Comparison of ENCODE assay signal across 8 mouse cellular contexts in the genomic region with DNA sequence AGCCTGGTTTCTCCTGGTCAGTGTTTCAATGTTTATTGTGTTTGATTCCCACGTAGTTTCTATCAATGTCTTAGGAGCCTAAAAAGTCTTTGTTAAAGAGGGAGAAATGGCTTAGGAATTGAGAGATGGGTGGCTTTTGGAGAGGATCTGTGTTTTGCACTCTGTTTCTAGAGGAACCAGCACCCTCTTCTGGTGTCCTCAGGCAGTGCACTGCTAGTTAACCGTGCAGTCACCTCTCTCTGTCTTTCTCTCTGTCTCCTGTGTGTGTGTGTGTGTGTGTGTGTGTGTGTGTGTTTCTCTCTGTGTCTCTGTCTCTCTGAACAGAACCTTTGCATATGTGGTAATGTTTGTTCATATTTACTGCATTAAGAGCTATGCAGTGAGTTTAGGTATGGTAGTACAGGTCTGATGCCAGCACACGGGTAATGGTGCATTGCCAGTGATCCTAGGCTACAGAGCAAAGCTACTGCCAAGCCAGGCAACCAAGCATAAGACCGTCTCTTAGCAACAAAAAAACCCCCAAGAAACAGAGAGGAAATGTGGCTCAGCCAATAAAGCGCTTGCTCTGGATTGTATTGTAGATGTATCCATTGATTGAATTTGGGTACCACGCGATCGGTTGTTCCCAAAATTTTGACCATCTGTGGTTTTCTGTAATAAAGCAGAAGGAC.
DNase-seq lines count a peak whose midpoint lies in the region; ATAC-seq and TF ChIP-seq lines count a peak whose summit lies in the region.

No protein-coding gene starts in this region.

- no peaks in the 10 kb centered on the region for H3K27me3 ChIP-seq in intestine, postnatal 0 days (replicated peaks; ENCODE audit: control insufficient read depth, insufficient read depth, low read length)
- H3K27me3 ChIP-seq in intestine, embryonic 16.5 days (replicated peaks; ENCODE audit: control insufficient read depth, insufficient read depth, low read length), result no peaks in the 10 kb centered on the region
- no peaks in the 10 kb centered on the region for H3K27me3 ChIP-seq in ES-Bruce4 (ENCODE audit: control insufficient read depth, insufficient read depth, low read length, poor library complexity, severe bottlenecking)
- no peaks in the 10 kb centered on the region for H3K27me3 ChIP-seq in hindbrain, embryonic 15.5 days
- H3K27me3 ChIP-seq in heart, embryonic 12.5 days (replicated peaks), result no peaks in the 10 kb centered on the region

- ATAC-seq in intestine, postnatal 0 days, result no peak
- no peak; the same call in 1 of the 2 replicates for ATAC-seq in intestine, embryonic 16.5 days
- peak; percentile 64 for ATAC-seq in hindbrain, embryonic 15.5 days (ENCODE audit: low FRiP score, low read depth)
- ATAC-seq in megakaryocyte-erythroid progenitor cell, adult 5-6 weeks (replicated peaks; ENCODE audit: low FRiP score, low TSS enrichment, poor library complexity, severe bottlenecking), result peak; percentile 65; the same call in 1 of the 2 replicates
- ATAC-seq in heart, embryonic 12.5 days (ENCODE audit: insufficient number of reproducible peaks, low FRiP score), result no peak

- no peak overlapping the region for H3K4me2 ChIP-seq in intestine, postnatal 0 days (replicated peaks; ENCODE audit: low read depth)
- H3K4me2 ChIP-seq in intestine, embryonic 16.5 days (ENCODE audit: low read depth, low read length), result no peak overlapping the region
- H3K4me2 ChIP-seq in hindbrain, embryonic 15.5 days, result no peak overlapping the region
- H3K4me2 ChIP-seq in heart, embryonic 12.5 days, result no peak overlapping the region

- H3K27ac ChIP-seq in intestine, postnatal 0 days (ENCODE audit: low read depth, low read length), result no peak overlapping the region
- no peak overlapping the region for H3K27ac ChIP-seq in intestine, embryonic 16.5 days (ENCODE audit: low read length)
- H3K27ac ChIP-seq in ES-Bruce4 (ENCODE audit: insufficient read depth, low read length), result no peak overlapping the region
- H3K27ac ChIP-seq in hindbrain, embryonic 15.5 days (replicated peaks), result no peak overlapping the region
- H3K27ac ChIP-seq in heart, embryonic 12.5 days (ENCODE audit: poor library complexity, severe bottlenecking), result no peak overlapping the region

- H3K4me1 ChIP-seq in intestine, postnatal 0 days (replicated peaks; ENCODE audit: control insufficient read depth, insufficient read depth, low read length), result no peaks in the 10 kb centered on the region
- H3K4me1 ChIP-seq in intestine, embryonic 16.5 days (ENCODE audit: control insufficient read depth, insufficient read depth, low read length), result no peaks in the 10 kb centered on the region
- H3K4me1 ChIP-seq in ES-Bruce4 (ENCODE audit: control insufficient read depth, insufficient read depth, low read length), result peaks cover 6% of the 10 kb centered on the region
- H3K4me1 ChIP-seq in hindbrain, embryonic 15.5 days (replicated peaks), result 0 out of 2 replicates have a peak, but pooled peaks cover 4% of the 10 kb centered on the region
- H3K4me1 ChIP-seq in heart, embryonic 12.5 days (replicated peaks), result no peaks in the 10 kb centered on the region

- TF ChIP-seq POLR2A in ES-Bruce4 (IDR thresholded peaks at IDR 0.05; ENCODE audit: insufficient read depth, low read length), result no peak
- no peak for TF ChIP-seq POLR2A in brain, embryonic 14.5 days (IDR thresholded peaks at IDR 0.05; ENCODE audit: borderline replicate concordance, extremely low read depth, insufficient read depth, insufficient read length, poor library complexity, severe bottlenecking)

- peak; percentile 72 for DNase-seq in brain, embryonic 14.5 days (ENCODE audit: low read depth)
- DNase-seq in ovary, adult 18-20 months (ENCODE audit: low spot score), result no peak

- WGBS in intestine, postnatal 0 days, result 85% methylated on average over 8 of the region's 8 CpGs
- WGBS in intestine, embryonic 16.5 days, result 77% methylated on average over 8 of the region's 8 CpGs
- WGBS in hindbrain, embryonic 15.5 days, result 68% methylated on average over 8 of the region's 8 CpGs
- WGBS in heart, embryonic 12.5 days, result 81% methylated on average over 8 of the region's 8 CpGs

- peaks cover 37% of the 10 kb centered on the region for H3K36me3 ChIP-seq in intestine, postnatal 0 days (ENCODE audit: control insufficient read depth, insufficient read depth)
- peaks cover 9% of the 10 kb centered on the region; the same call in 1 of the 2 replicates for H3K36me3 ChIP-seq in intestine, embryonic 16.5 days (ENCODE audit: control insufficient read depth, insufficient read depth, low read length)
- H3K36me3 ChIP-seq in ES-Bruce4 (ENCODE audit: control insufficient read depth, insufficient read depth, low read length, poor library complexity, severe bottlenecking), result peaks cover 7% of the 10 kb centered on the region
- no peaks in the 10 kb centered on the region for H3K36me3 ChIP-seq in hindbrain, embryonic 15.5 days
- no peaks in the 10 kb centered on the region; the same call in 1 of the 2 replicates for H3K36me3 ChIP-seq in heart, embryonic 12.5 days

- peak; percentile 77 for TF ChIP-seq CTCF in intestine, postnatal 0 days (IDR thresholded peaks at IDR 0.05; ENCODE audit: low read depth)
- peak; percentile 52 for TF ChIP-seq CTCF in ES-Bruce4 (IDR thresholded peaks at IDR 0.05; ENCODE audit: low read depth, low read length)
- peak; percentile 75; the same call in 1 of the 2 replicates for TF ChIP-seq CTCF in brain, embryonic 14.5 days (IDR thresholded peaks at IDR 0.05; ENCODE audit: borderline replicate concordance, extremely low read depth, insufficient read depth, insufficient read length)

- no peaks in the 10 kb centered on the region for H3K9me3 ChIP-seq in intestine, postnatal 0 days (ENCODE audit: control insufficient read depth)
- H3K9me3 ChIP-seq in intestine, embryonic 16.5 days (ENCODE audit: control insufficient read depth, low read length), result no peaks in the 10 kb centered on the region
- H3K9me3 ChIP-seq in ES-Bruce4 (replicated peaks; ENCODE audit: control insufficient read depth, insufficient read depth, low read length, poor library complexity, severe bottlenecking), result no peaks in the 10 kb centered on the region
- H3K9me3 ChIP-seq in hindbrain, embryonic 15.5 days, result no peaks in the 10 kb centered on the region
- no peaks in the 10 kb centered on the region for H3K9me3 ChIP-seq in heart, embryonic 12.5 days (replicated peaks)

- no peak overlapping the region for H3K9ac ChIP-seq in intestine, postnatal 0 days (ENCODE audit: low read depth, low read length)
- H3K9ac ChIP-seq in intestine, embryonic 16.5 days (ENCODE audit: low read depth, low read length), result no peak overlapping the region
- no peak overlapping the region for H3K9ac ChIP-seq in ES-Bruce4 (ENCODE audit: low read depth, poor library complexity, severe bottlenecking)
- H3K9ac ChIP-seq in hindbrain, embryonic 15.5 days, result no peak overlapping the region
- H3K9ac ChIP-seq in heart, embryonic 12.5 days, result no peak overlapping the region

- H3K4me3 ChIP-seq in intestine, postnatal 0 days (ENCODE audit: low read depth, low read length), result no peak overlapping the region
- no peak overlapping the region for H3K4me3 ChIP-seq in intestine, embryonic 16.5 days (ENCODE audit: low read length)
- no peak overlapping the region for H3K4me3 ChIP-seq in ES-Bruce4 (ENCODE audit: low read depth, low read length)
- no peak overlapping the region for H3K4me3 ChIP-seq in hindbrain, embryonic 15.5 days
- H3K4me3 ChIP-seq in heart, embryonic 12.5 days, result no peak overlapping the region

- TF ChIP-seq EP300 in ES-Bruce4 (IDR thresholded peaks at IDR 0.05; ENCODE audit: insufficient read depth, low read depth, low read length), result no peak

Comparison
In these comparisons a context has a peak if more than half of its experiments do, and no peak if none do; other contexts are left out.
1. ATAC-seq: peak in hindbrain, embryonic 15.5 days (single experiment) and megakaryocyte-erythroid progenitor cell, adult 5-6 weeks (single experiment); none in intestine, postnatal 0 days (single experiment), intestine, embryonic 16.5 days (single experiment) and heart, embryonic 12.5 days (single experiment).
2. Peak in every context shown above with its lines, with median percentiles within 50 percentile points of each other: CTCF ChIP-seq.